Mouse (Mus musculus): ENCODE measurements around the gene Rbp4. TPM values are rescaled to one million over a fixed set of nuclear protein-coding genes. Genes with fewer than 3 reads are reported as not detected.

The Rbp4 gene
- total RNA-seq (2014; rRNA removed) (2.0 and 5.1 TPM in 2 replicates), polyA plus RNA-seq (2015; fragmentation: Nextera tagmentation; extraction: Ambion mirVana) (20.3 and 21.3 TPM in 2 replicates)

- 74% methylated on average over 6 of the region's 6 CpGs for WGBS
- H3K9ac ChIP-seq (replicated peaks; ENCODE audit: low read length): peak within 1 kb of the TSS; percentile 46
- H3K27ac ChIP-seq: no peak within 1 kb of the TSS
- H3K4me1 ChIP-seq (ENCODE audit: insufficient read depth, low read length): no peaks in the 10 kb centered on the region
- H3K9me3 ChIP-seq (ENCODE audit: low read length): no peaks in the 10 kb centered on the region
- H3K36me3 ChIP-seq (ENCODE audit: insufficient read depth, low read length): no peaks in the 10 kb centered on the region
- TF ChIP-seq CTCF (IDR thresholded peaks at IDR 0.05; ENCODE audit: low read depth): no peak
- peak within 1 kb of the TSS; percentile 59 for H3K4me3 ChIP-seq (ENCODE audit: low read length)
- no peak for ATAC-seq
- peak within 1 kb of the TSS; percentile 84 for H3K4me2 ChIP-seq (ENCODE audit: low read depth, low read length)
- 0 out of 2 replicates have a peak, but pooled peaks cover 3% of the 10 kb centered on the region for H3K27me3 ChIP-seq (ENCODE audit: insufficient read depth, low read length)
- no peak for DNase-seq (ENCODE audit: low spot score)
These were observed at the start of gene Rbp4 for GRCm38 (mm10) chr19:38125219-38125610. Rbp4 (minus strand) TSS chr19:38125281.

GRCm38 (mm10) chr19:38164633-38165032 is 39.6 kb upstream of the Rbp4 start:
- no peaks in the 10 kb centered on the region for H3K9me3 ChIP-seq (ENCODE audit: low read length)
- no peak for ATAC-seq

GRCm38 (mm10) chr19:38161648-38162354 is 36.7 kb upstream of the Rbp4 start:
- TF ChIP-seq CTCF (IDR thresholded peaks at IDR 0.05; ENCODE audit: low read depth): no peak
- H3K4me2 ChIP-seq (ENCODE audit: low read depth, low read length): no peak overlapping the region
- H3K27me3 ChIP-seq (ENCODE audit: insufficient read depth, low read length): no peaks in the 10 kb centered on the region
- no peaks in the 10 kb centered on the region for H3K4me1 ChIP-seq (ENCODE audit: insufficient read depth, low read length)
- 94% methylated on average over 21 of the region's 21 CpGs for WGBS
- no peak for DNase-seq (ENCODE audit: low spot score)
- no peaks in the 10 kb centered on the region for H3K9me3 ChIP-seq (ENCODE audit: low read length)
- ATAC-seq: no peak
- H3K9ac ChIP-seq (replicated peaks; ENCODE audit: low read length): no peak overlapping the region
- no peak overlapping the region for H3K27ac ChIP-seq
- no peaks in the 10 kb centered on the region for H3K36me3 ChIP-seq (ENCODE audit: insufficient read depth, low read length)
- no peak overlapping the region for H3K4me3 ChIP-seq (ENCODE audit: low read length)

More at GRCm38 (mm10) chr19:38164633-38165032, 39.6 kb upstream of the Rbp4 start:
- TF ChIP-seq CTCF (IDR thresholded peaks at IDR 0.05; ENCODE audit: low read depth): no peak
- no peak for DNase-seq (ENCODE audit: low spot score)
- H3K9ac ChIP-seq (replicated peaks; ENCODE audit: low read length): no peak overlapping the region
- no peaks in the 10 kb centered on the region for H3K4me1 ChIP-seq (ENCODE audit: insufficient read depth, low read length)
- no peak overlapping the region for H3K27ac ChIP-seq
- WGBS: 61% methylated on average over 2 of the region's 2 CpGs
- H3K27me3 ChIP-seq (ENCODE audit: insufficient read depth, low read length): no peaks in the 10 kb centered on the region
- H3K36me3 ChIP-seq (ENCODE audit: insufficient read depth, low read length): no peaks in the 10 kb centered on the region
- no peak overlapping the region for H3K4me3 ChIP-seq (ENCODE audit: low read length)
- no peak overlapping the region for H3K4me2 ChIP-seq (ENCODE audit: low read depth, low read length)

GRCm38 (mm10) chr19:38156243-38156642 is 31.2 kb upstream of the Rbp4 start:
- 98% methylated on average over 1 of the region's 1 CpGs for WGBS
- no peak for ATAC-seq

GRCm38 (mm10) chr19:38143540-38144271 is 18.6 kb upstream of the Rbp4 start:
- no peak overlapping the region for H3K4me2 ChIP-seq (ENCODE audit: low read depth, low read length)
- no peak overlapping the region for H3K9ac ChIP-seq (replicated peaks; ENCODE audit: low read length)
- ATAC-seq (no peak), DNase-seq (ENCODE audit: low spot score) (no peak)
- H3K27ac ChIP-seq: no peak overlapping the region
- H3K27me3 ChIP-seq (ENCODE audit: insufficient read depth, low read length): no peaks in the 10 kb centered on the region
- H3K9me3 ChIP-seq (ENCODE audit: low read length): no peaks in the 10 kb centered on the region
- no peak for TF ChIP-seq CTCF (IDR thresholded peaks at IDR 0.05; ENCODE audit: low read depth)
- no peaks in the 10 kb centered on the region for H3K36me3 ChIP-seq (ENCODE audit: insufficient read depth, low read length)
- WGBS: 78% methylated on average over 4 of the region's 4 CpGs
- no peak overlapping the region for H3K4me3 ChIP-seq (ENCODE audit: low read length)
- no peaks in the 10 kb centered on the region for H3K4me1 ChIP-seq (ENCODE audit: insufficient read depth, low read length)

More at GRCm38 (mm10) chr19:38156243-38156642, 31.2 kb upstream of the Rbp4 start:
- no peak for DNase-seq (ENCODE audit: low spot score)
- Histone ChIP-seq H3K9ac (replicated peaks; ENCODE audit: low read length) (no peak overlapping the region), H3K9me3 (ENCODE audit: low read length) (no peaks in the 10 kb centered on the region), H3K27me3 (ENCODE audit: insufficient read depth, low read length) (no peaks in the 10 kb centered on the region), H3K4me3 (ENCODE audit: low read length) (no peak overlapping the region), H3K36me3 (ENCODE audit: insufficient read depth, low read length) (no peaks in the 10 kb centered on the region), H3K27ac (no peak overlapping the region), H3K4me1 (ENCODE audit: insufficient read depth, low read length) (no peaks in the 10 kb centered on the region), H3K4me2 (ENCODE audit: low read depth, low read length) (no peak overlapping the region)
- no peak for TF ChIP-seq CTCF (IDR thresholded peaks at IDR 0.05; ENCODE audit: low read depth)

GRCm38 (mm10) chr19:38134806-38135205 is 9.7 kb upstream of the Rbp4 start:
- H3K4me2 ChIP-seq (ENCODE audit: low read depth, low read length): no peak overlapping the region
- no peak for TF ChIP-seq CTCF (IDR thresholded peaks at IDR 0.05; ENCODE audit: low read depth)
- ATAC-seq (no peak), DNase-seq (ENCODE audit: low spot score) (no peak)
- no peaks in the 10 kb centered on the region for H3K36me3 ChIP-seq (ENCODE audit: insufficient read depth, low read length)
- H3K27me3 ChIP-seq (ENCODE audit: insufficient read depth, low read length): no peaks in the 10 kb centered on the region
- H3K9me3 ChIP-seq (ENCODE audit: low read length): no peaks in the 10 kb centered on the region
- no peak overlapping the region for H3K9ac ChIP-seq (replicated peaks; ENCODE audit: low read length)
- H3K4me3 ChIP-seq (ENCODE audit: low read length): no peak overlapping the region
- no peaks in the 10 kb centered on the region for H3K4me1 ChIP-seq (ENCODE audit: insufficient read depth, low read length)
- H3K27ac ChIP-seq: no peak overlapping the region
- 90% methylated on average over 6 of the region's 6 CpGs for WGBS

Measured in hindbrain, postnatal 0 days (tissue).